Mouse (Mus musculus) liver, embryonic 15.5 days (tissue): Measurements from ENCODE around the gene Gm27179. TPM values are rescaled to one million over a fixed set of nuclear protein-coding genes. Genes with fewer than 3 reads are reported as not detected.
"Not testable (repeated sequence)": the region's sequence is repeated elsewhere in the genome, so short reads cannot be mapped to it uniquely, and the experiment has no call there.

Source experiments
- ATAC-seq: fragments of 200-750 bp; cut with Nextera tagmentation; 2 replicates; pipeline ENCODE4 v1.8.0; 2017; ENCODE audit warnings: moderate number of reproducible peaks, mild to moderate bottlenecking, moderate library complexity; ENCODE audit not compliant: insufficient read depth
- H3K27ac ChIP-seq: fragments of 300-500 bp; sonication (generic); replicated peaks from 2 replicates; pipeline ENCODE4 v1.5.1; 2015; ENCODE audit warnings: mild to moderate bottlenecking, inconsistent platforms
- H3K27me3 ChIP-seq: fragments of 300-500 bp; sonication (generic); 2 replicates; pipeline ENCODE4 v1.6.1; 2015; ENCODE audit warnings: mild to moderate bottlenecking, inconsistent platforms
- H3K36me3 ChIP-seq: fragments of 300-500 bp; sonication (generic); replicated peaks from 2 replicates; pipeline ENCODE4 v1.6.1; 2015; ENCODE audit warnings: moderate library complexity, mild to moderate bottlenecking, inconsistent platforms
- H3K4me1 ChIP-seq: fragments of 300-500 bp; sonication (generic); replicated peaks from 2 replicates; pipeline ENCODE4 v1.6.1; 2015; ENCODE audit warnings: inconsistent platforms
- H3K4me2 ChIP-seq: fragments of 300-500 bp; sonication (generic); 2 replicates; pipeline ENCODE4 v1.6.1; 2015; ENCODE audit warnings: moderate library complexity, mild to moderate bottlenecking, inconsistent platforms
- H3K4me3 ChIP-seq: fragments of 300-500 bp; sonication (generic); replicated peaks from 2 replicates; pipeline ENCODE4 v1.5.1; 2015; ENCODE audit warnings: mild to moderate bottlenecking, inconsistent platforms
- H3K9ac ChIP-seq: fragments of 300-500 bp; sonication (generic); 2 replicates; pipeline ENCODE4 v1.6.1; 2015; ENCODE audit warnings: moderate library complexity, mild to moderate bottlenecking, inconsistent platforms
- H3K9me3 ChIP-seq: fragments of 300-500 bp; sonication (generic); replicated peaks from 2 replicates; pipeline ENCODE4 v1.6.1; 2016; ENCODE audit warnings: inconsistent platforms
- WGBS: fragments of 180-500 bp; shearing (Covaris S2); methylation state at CpG from one replicate; pipeline ENCODE4 v1.1.7; 2015; ENCODE audit warnings: mixed read lengths; ENCODE audit not compliant: insufficient replicate concordance; 5-methylcytosine and 5-hydroxymethylcytosine counted together
- polyA plus RNA-seq: library from polyadenylated mRNA; unstranded; fragments of >200 nt; fragmentation: Nextera tagmentation; extraction: Ambion mirVana; gene quantifications from 2 replicates; pipeline ENCODE4 v1.2.1, GENCODE M21; 2015

Gm27179 gene
- polyA plus RNA-seq, 1 experiment from 2014 or later = not detected

GRCm38 (mm10) chr14:69470122-69470708, 42.1 kb downstream of the Gm27179 start:
- not testable (repeated sequence) for H3K36me3 ChIP-seq, H3K4me3 ChIP-seq, H3K9ac ChIP-seq, H3K4me2 ChIP-seq, H3K4me1 ChIP-seq, ATAC-seq, H3K27me3 ChIP-seq, H3K9me3 ChIP-seq, H3K27ac ChIP-seq
- no CpG with 5 or more reads among the region's 8 CpGs for WGBS

GRCm38 (mm10) chr14:69467612-69468366, 44.6 kb downstream of the Gm27179 start:
- not testable (repeated sequence) for ATAC-seq, H3K27ac ChIP-seq, H3K4me1 ChIP-seq, H3K36me3 ChIP-seq, H3K9ac ChIP-seq, H3K27me3 ChIP-seq, H3K4me3 ChIP-seq, H3K9me3 ChIP-seq, H3K4me2 ChIP-seq
- no CpG with 5 or more reads among the region's 17 CpGs for WGBS

DNA sequence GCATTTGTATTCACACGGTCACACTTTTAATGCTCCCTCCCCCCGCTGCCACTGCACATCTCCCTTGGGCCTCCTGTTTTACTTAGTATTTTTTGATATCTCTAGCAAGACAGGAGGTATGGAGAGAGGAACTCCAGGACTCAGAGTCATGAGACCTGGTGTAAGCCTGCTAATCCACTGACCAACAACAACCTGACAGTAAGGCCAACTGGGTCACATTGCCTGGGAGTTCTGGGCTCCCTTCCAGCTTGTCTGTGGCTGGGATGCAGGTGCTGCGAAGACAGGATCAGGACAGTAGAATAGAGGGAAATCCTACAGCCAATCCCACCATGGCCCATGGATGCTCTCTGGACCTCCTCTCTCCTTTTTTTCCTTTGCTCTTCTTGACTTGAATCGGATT, 47.9 kb downstream of the Gm27179 start:
- H3K9ac ChIP-seq = not testable (repeated sequence)

More for the DNA sequence above, 47.9 kb downstream of the Gm27179 start:
- not testable (repeated sequence) for H3K27ac ChIP-seq, H3K36me3 ChIP-seq, H3K4me3 ChIP-seq, ATAC-seq, H3K4me1 ChIP-seq, H3K9me3 ChIP-seq, H3K4me2 ChIP-seq, H3K27me3 ChIP-seq
- no CpG with 5 or more reads among the region's 4 CpGs for WGBS

Other genes starting within 250 kb of the Gm27179 start
- 0.06 and 0.13 TPM in 2 replicates for gene Synb, start 218.2 kb downstream of the Gm27179 start, polyA plus RNA-seq
- 0.20 and 0.63 TPM in 2 replicates for gene Gm16867, start 9.2 kb downstream of the Gm27179 start, polyA plus RNA-seq
- gene Entpd4b, start 42.9 kb upstream of the Gm27179 start, polyA plus RNA-seq = 3.8 and 3.9 TPM in 2 replicates